Mouse (Mus musculus) left cerebral cortex, adult 8-10 months (tissue): Measurements from ENCODE around the gene Gm37419. TPM values are rescaled to one million over a fixed set of nuclear protein-coding genes. Genes with fewer than 3 reads are reported as not detected.

Source experiments
- DNase-seq, 2 experiments: peaks; one replicate each; pipeline ENCODE4 v3.0.0; 2022; ENCODE audit warnings: low spot score in 2 of 2
- total RNA-seq, 4 experiments: library from RNA; stranded (reverse); gene quantifications; 2 replicates each; pipeline ENCODE4 v1.2.4; 2022

The Gm37419 gene
- not detected for total RNA-seq

GRCm38 (mm10) chr16:23988466-23989208 lies at the start of gene Gm37419, which contains the start of gene Bcl6:
TSS of gene Gm37419 (plus strand) at chr16:23988482.
TSS of gene Bcl6 (minus strand) at chr16:23988852.
- DNase-seq: peak; percentile 76 to 84

GRCm38 (mm10) chr16:23944801-23945200 lies 43.5 kb upstream of the Gm37419 start:
- no peak for DNase-seq

- DNase-seq: no peak
Observed at GRCm38 (mm10) chr16:23947654-23948053, 40.6 kb upstream of the Gm37419 start.

GRCm38 (mm10) chr16:23952101-23952727 lies 36.1 kb upstream of the Gm37419 start:
- no peak for DNase-seq

GRCm38 (mm10) chr16:23953189-23953958 lies 34.9 kb upstream of the Gm37419 start:
- DNase-seq: no peak

- DNase-seq: no peak
Observed at GRCm38 (mm10) chr16:23953959-23954260, 34.4 kb upstream of the Gm37419 start.

GRCm38 (mm10) chr16:23958938-23959337 lies 29.3 kb upstream of the Gm37419 start:
- no peak for DNase-seq

- no peak for DNase-seq
Observed at GRCm38 (mm10) chr16:23962401-23962800, 25.9 kb upstream of the Gm37419 start.

GRCm38 (mm10) chr16:23963896-23964668 lies 24.2 kb upstream of the Gm37419 start:
- no peak for DNase-seq

- no peak for DNase-seq
Observed at GRCm38 (mm10) chr16:23964706-23965367, 23.4 kb upstream of the Gm37419 start.

GRCm38 (mm10) chr16:23966066-23966465 lies 22.2 kb upstream of the Gm37419 start:
- no peak for DNase-seq

- no peak for DNase-seq
Observed at GRCm38 (mm10) chr16:23967301-23967700, 21.0 kb upstream of the Gm37419 start.

GRCm38 (mm10) chr16:23968888-23969287 lies 19.4 kb upstream of the Gm37419 start:
- DNase-seq: no peak

- no peak for DNase-seq
Observed at GRCm38 (mm10) chr16:23969919-23970318, 18.4 kb upstream of the Gm37419 start.

- no peak for DNase-seq
Observed at GRCm38 (mm10) chr16:23972126-23972740, 16.0 kb upstream of the Gm37419 start.

- no peak for DNase-seq
Observed at GRCm38 (mm10) chr16:23972901-23973300, 15.4 kb upstream of the Gm37419 start.

- no peak for DNase-seq
Observed at GRCm38 (mm10) chr16:23973635-23974367, 14.5 kb upstream of the Gm37419 start.

GRCm38 (mm10) chr16:23976196-23976595 lies 12.1 kb upstream of the Gm37419 start:
- no peak for DNase-seq

GRCm38 (mm10) chr16:23977732-23978131 lies 10.6 kb upstream of the Gm37419 start:
- no peak for DNase-seq

GRCm38 (mm10) chr16:23978495-23978894 lies 9.8 kb upstream of the Gm37419 start:
- no peak for DNase-seq
